Mouse (Mus musculus) right cerebral cortex, postnatal 36 days (tissue): ENCODE results near the gene Igf2r.
"Not testable (repeated sequence)": the region's sequence is repeated elsewhere in the genome, so short reads cannot be mapped to it uniquely, and the experiment has no call there.

Source experiments
- DNase-seq, 2 experiments: peaks; one replicate each; pipeline ENCODE4 v3.0.0; 2022; ENCODE audit warnings: low spot score in 2 of 2, mixed read lengths in 1 of 2

Igf2r gene

DNA sequence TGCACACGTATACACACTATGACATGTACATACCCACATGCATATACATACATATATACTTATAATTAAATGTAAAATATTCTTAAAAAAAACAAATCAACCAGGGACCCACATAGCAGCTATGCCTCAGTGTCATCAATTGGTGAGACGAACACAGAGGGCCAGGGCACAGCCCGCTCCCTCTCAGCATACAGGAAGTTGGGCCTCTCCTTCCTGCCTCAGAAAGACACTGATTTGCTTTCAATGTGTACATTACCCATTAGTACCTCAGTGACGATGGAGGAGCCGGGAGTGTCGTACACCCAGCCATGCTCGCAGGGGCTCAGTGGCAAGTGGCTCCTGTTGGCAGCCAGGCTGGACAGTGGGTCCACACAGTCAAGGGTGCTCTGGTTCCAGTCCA, 94.5 kb downstream of the Igf2r start:
- not testable (repeated sequence) for DNase-seq

DNA sequence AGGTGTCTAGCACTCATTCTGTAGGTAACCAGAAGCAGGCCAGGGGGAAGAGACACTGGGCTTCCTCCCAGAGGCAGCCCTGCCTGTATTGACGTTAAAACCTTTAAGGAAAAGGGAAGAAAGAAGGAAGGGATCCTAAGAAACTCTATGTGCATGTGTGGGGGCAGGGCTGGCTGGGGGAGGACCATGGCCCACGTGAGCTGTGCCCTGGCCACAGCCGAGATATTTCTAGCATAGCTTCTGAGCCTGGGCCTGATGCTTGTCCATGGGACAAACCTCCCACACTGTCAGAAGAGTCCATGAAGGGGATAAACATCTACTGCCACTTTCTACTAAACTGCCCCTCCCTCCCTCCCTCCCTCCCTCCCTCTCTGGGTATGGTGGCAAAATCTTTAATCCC, 95.6 kb downstream of the Igf2r start:
- no peak for DNase-seq

DNA sequence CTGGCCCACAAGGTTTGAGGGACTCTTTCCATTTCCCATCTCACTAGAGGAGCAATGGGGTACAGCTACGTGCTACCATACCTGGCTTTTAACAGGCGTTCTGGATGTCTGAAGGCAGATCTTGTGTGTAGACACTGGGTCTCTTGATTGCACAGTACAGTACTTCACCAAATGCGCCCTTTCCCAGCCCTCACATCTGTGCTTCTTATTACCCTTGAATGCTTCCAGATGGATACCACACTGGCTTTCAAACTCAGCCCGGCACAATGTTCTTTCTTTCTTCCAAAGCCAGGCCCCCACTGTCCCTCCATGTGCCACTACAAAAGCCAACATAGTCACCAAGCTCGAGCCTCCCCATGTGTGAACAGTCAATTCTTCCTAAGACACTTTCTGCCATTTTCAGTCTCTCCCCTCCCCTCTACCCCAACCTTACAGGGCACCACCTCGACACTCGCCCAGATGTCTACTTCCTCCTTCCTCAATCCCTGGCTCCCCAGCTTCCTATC, 97.1 kb downstream of the Igf2r start:
- no peak for DNase-seq

DNA sequence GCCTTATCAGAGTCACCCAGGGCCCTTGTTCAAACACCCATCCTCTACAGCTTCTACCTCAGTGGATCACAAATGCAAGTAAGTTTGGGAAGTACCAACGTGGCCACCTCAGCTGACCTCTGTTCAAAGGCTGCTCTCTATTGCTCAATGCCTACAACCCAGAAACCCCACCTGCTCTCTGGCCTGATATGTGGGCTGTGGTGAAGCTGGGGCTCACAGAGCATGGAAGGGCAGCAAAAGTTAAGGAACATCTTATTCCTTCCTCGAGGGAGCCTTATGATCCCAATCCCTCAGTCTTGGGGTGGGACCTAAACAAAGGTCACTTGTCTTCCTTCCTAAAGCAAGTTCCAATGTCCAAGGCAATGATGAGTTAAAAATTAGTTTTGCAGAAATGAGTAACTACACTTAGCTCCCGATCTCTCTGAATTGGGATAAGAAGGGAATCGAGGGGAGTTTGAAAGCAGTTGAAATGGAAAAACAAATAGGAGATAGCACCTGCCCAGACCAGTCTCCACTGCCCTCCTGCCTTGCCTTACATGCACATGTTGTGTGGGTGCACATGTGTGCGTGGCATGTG, 98.3 kb downstream of the Igf2r start:
- DNase-seq, result no peak

DNA sequence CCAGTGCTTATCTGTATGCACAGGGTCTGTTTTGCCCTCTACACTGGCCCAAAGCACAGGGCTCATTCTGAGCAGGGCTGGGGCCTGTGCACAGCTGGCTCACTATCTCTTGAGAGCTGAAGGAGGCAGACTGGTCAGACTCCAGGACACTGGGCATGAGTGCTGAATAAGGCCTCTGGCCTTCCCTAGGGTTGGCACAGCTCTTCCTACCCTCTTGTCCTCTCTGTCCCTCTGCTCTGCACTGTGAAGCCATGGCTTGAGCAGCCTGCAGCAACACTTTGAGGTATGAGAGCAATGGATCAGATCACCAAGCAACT, 100.1 kb downstream of the Igf2r start:
- no peak for DNase-seq

DNA sequence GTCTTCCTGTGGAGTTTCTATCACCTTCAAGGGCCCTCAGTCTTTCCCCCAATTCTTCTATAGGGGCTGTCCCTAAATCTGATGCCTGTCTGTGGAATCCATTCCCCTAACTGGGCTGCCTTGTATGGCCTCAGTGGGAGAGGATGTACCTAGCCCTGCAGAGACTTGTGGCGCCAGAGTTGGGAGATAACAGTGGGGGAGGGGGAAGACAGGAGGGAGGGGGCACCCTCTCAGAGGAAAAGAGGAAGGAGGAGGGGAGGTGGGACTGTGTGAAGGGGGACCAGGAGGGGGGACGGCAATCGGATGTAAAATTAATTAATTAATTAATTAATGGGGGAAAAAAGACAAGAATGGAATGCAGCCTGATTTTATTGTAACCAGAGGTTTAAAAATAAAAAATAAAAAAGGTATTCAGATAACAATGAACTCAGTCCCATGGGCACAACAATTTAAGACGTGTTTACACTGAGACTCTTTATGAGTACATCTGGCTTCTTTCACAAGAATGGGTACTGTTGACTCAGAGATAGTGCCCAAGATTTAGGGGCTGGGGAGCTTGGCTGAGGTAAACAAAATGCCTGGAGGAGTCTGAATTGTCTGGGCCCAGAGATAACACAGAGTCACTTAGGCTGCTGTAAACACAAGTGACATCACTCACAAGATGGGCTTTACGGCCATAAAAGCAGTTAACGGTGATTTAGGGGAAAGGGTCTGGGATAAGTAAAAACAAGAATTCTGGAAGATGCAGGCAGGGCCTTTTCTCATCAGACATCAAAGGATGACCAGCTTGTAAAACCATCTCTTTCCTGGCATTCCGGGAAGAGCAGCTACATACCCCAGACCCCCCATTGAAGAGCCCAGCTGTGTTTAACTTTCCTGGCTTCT, 100.7 kb downstream of the Igf2r start:
- DNase-seq, result no peak

DNA sequence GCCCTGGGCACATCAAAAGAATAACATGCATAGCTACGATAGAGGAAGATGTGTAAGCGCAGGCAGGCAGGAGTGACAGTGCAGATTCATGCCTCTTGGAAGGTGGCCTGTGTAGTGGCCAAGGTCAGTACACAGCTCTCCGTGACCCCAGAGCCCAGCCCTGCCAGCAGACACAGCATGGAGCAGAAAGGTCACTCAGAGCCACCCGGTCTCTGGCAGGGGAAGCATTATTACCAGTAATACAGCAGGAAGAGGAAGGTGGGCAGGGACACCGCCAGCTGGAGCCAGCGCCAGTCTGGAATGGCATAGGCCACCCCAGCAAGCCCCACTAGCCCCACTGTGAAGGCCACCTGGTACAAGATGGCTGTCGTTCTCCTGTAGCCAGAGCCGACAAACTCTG, 105.3 kb downstream of the Igf2r start:
- no peak for DNase-seq

DNA sequence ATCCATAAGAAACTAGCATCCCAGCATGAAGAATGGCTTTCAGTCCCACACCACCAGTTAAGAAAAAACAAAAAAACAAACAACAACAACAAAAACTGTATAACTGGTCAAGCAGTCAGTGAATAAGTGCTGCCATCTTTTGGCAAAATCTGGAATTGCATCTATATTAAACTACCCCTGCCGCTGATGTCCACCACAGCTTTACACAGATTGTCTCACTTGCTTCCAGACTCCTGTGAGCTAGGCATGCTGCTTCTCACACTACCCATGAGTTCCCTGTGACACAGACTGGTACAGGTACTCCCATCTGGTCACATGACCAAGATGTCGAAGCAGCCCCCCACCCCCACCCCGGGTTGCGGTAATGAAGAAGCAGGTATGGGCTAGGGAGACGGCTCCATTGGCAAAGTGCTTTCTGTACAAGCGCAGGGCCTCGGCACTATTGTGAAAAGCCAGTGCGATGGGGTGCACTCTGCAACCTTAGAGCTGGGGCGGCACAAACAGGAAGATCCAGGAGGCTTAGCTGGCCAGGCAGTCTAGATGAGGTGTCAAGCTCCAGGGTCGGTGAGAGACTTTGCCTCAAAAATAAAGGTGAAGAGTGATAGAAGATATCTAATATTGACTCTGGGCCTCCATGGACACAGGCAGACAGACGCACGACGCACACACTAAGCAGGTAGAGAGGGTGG, 108.7 kb downstream of the Igf2r start:
- no peak for DNase-seq

DNA sequence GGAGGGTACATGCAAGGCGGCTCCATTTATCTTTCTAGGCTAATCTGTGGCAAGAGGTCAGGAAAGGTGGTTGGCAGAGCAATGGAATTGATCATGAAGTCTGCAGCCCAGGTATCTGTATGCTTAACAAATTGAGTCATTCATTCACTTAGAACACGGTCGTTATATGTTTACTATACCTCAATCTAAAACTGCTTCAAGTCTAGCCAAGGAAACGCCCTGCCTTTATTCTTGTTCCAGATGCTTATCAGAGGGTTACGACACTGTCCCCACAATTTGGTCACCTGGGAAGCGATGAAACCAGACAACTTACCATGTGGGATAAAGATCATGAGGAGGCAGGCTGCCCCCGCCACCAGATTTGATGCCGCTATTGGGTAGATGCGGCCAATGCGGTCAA, 110.2 kb downstream of the Igf2r start:
- no peak for DNase-seq

DNA sequence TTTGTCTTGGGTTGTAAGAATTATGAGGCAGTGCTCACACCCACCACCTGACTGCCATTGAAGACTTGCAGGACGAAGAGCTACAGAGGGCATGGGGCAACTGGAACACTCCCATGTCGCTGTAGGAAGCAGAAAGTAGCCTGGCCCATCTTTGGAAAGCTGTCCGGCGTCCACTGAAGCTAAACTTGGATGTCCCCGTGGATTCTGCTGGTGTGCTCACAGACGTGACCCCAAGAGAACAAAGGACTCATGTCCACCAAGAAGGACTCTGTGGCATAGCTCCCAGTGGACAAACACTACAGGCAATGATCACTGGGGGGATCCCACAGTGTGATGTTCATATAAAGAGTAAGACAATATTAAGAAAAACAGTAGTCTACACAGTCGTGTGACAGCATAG, 110.7 kb downstream of the Igf2r start:
- DNase-seq, result no peak

DNA sequence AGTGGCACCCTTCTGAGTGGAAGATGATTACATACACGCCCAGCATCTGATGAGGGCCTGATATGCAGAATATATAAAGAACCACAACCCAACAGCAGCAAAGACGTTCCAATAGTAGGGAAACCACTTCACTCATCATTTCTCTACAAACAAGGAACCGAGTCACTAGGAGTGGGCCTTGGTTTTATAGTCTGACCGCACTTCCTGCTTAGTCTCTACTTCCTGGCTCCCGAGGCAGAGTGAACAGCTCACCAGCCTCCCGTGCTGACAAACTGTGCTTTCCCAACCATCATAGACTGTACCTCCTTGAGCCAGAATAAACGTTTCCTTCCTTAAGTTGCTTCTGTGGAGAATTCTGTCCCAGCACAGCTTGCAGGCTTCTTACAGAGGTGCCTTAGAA, 113.6 kb downstream of the Igf2r start:
- no peak for DNase-seq

DNA sequence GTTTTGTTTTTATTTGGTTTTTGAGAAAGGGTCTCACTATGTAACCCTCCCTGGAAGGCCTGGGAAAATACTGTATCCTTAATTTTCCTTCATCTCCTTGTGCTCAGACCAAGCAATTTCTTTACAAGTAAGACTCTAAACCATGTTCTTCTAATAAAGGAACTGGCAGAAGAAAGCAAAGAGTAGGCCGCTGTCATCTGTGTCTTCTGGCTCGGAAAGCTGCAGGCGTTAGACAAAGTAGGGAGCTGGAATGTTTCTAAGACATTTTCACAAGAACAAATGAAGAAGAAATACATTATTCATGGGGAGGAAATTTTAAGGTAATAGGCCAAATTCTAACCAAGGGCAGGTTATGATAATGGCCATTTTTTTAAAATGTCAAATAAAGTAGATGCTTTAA, 115.4 kb downstream of the Igf2r start:
- peak; percentile 57 to 58 for DNase-seq

DNA sequence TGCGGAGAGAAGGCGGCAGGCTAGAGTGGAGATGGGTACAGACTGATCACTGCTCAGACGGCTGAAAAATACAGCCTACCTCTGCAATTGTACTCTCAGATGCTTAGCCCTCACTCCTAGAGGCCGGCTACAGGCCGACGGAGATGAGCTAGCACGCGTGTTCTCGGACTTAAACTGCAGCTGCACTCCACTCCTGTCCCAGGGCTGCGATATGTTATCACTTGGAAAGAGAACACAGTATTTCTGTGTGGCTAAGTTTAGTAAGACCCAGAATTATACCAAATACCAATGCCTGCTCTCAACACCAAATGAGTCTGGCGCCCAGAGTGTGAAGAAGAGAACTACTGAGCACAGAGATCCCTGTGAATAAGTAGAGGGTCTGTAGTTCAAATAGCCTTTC, 116.9 kb downstream of the Igf2r start:
- peak in 1 of 2 experiments; percentile 10 for DNase-seq

DNA sequence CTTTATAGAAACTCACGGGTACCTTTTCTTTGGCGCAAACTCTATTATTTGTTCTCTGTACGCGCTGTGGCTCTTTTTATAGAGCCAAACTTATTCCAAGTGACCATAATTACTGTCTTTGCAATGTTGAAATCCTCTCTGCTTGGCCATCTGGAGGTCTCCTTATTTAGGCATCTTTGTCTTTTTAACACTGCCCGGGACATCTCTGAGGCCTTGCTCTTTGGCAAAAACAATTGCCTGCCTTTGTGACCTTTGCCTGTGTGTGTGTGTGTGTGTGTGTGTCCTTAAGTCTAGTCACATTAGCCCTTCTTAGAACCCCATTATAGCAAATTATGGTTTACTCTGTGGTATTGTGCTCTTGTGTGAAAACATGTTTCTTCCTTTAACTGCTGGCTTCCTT, 124.0 kb downstream of the Igf2r start:
- no peak for DNase-seq

DNA sequence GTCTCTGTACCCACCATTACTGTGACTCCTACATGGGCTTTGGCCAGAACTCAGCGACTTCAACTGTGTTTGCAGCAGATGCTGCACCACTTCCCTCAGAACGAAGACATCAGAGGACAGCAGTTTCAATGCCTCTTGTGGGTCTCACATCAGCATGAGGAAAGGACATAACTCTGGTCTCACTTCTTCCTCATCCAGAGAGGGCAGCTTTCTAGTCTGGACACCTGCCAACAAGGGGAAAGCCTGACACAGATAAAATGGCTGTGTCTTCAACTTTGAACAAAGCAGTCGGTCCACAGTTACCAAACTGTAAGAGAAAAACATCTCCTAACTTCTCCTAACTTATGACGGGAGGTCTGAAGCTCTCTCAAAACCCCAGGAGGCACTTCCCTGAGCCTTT, 128.4 kb downstream of the Igf2r start:
- no peak for DNase-seq

DNA sequence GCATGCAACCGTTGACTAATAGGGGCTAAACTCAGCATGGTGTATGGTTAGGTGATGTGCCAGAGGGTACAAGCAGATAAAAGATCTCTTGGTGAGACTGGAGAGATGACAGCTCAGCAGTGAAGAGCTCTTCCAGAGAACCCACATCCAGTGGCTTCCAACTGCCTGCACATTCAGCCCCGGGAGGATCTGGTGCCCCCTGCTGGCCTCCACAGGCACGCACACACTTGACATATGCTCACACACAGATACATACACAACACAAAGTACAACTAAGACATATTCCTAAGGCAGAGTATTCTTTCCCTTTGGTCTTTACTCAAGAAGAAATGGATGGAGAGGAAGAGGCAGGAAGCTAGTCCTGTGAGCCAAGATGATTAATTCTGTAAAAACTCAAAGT, 129.9 kb downstream of the Igf2r start:
- DNase-seq, result no peak

DNA sequence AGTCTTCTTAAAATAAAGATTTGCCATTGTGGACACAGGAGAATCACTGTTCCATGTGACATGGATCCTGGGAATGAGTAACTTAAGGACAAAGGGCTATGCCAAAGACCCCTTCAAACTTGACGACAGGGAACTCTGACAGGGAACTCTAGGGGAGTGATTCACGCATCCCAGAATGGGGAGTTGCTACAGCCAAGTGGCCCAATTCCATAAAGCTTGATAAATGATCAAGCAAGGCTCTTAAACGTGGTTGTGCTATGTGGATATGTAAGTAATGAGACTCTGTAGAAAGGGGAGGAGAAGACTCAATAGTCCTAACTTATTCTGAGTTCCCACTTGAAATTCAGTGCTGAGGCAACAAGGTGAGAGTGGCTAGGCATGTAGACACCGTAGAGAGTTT, 134.7 kb downstream of the Igf2r start:
- DNase-seq, result no peak
